Mouse (Mus musculus) brain, embryonic 14.5 days (tissue): ENCODE data around the gene Cetn3.

ENCODE experiments used
- CTCF ChIP-seq: fragments of 200-500 bp; IDR thresholded peaks from 2 replicates; pipeline ENCODE4 v1.5.1; 2012; ENCODE audit warnings: inconsistent platforms, mild to moderate bottlenecking, moderate library complexity, borderline replicate concordance; ENCODE audit not compliant: insufficient read depth, insufficient read length; ENCODE audit errors: extremely low read depth
- POLR2A ChIP-seq: fragments of 200-500 bp; IDR thresholded peaks from 2 replicates; pipeline ENCODE4 v1.6.1; 2012; ENCODE audit warnings: mild to moderate bottlenecking, inconsistent platforms, borderline replicate concordance; ENCODE audit not compliant: poor library complexity, insufficient read depth, insufficient read length, severe bottlenecking; ENCODE audit errors: extremely low read depth

DNA sequence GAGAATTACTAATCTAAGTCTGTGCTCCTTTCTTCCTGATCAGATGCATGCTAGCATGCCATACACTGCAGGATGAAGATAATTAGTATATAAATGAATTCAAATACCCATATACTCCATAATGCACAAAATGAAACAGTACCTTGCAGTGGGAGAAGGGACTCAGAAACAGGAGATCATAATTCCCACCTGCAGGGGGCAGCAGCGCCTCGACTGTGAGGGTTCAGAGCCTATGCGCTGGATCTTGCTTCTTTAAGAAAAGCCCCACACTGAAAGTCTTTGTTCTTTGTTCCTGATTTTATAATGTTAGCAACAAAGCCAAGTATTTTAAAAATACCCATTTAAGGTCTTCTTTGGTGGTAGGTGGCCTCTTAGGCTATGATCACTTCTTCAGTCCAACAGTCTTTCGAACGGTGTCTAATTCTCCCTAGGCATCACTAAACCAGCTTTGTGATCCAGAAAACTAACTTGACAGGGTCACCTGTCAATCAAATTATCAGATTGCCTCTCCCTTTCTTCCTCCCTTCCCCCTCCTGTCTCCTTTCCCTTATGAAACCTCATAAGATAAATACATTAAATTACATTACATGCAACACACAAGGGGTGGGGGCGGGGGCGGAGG lies 15.7 kb upstream of the Cetn3 start:
- TF ChIP-seq CTCF, result peak; percentile 75
- no peak for TF ChIP-seq POLR2A
